Mouse (Mus musculus) CH12.LX (cell line): ENCODE data around the gene Ube2q1. TPM values are rescaled to one million over a fixed set of nuclear protein-coding genes. Genes with fewer than 3 reads are reported as not detected.

Source experiments
- DNase-seq: peaks from one replicate; pipeline ENCODE4 v3.0.0-alpha.2; 2013; ENCODE audit errors: extremely low read depth
- H3K27ac ChIP-seq: 2 replicates; pipeline ENCODE4 v1.5.1; 2012; ENCODE audit warnings: low read depth, mild to moderate bottlenecking, control low read depth, moderate library complexity; ENCODE audit not compliant: insufficient read depth
- H3K27me3 ChIP-seq: replicated peaks from 2 replicates; pipeline ENCODE3; 2012; ENCODE audit warnings: inconsistent platforms
- H3K36me3 ChIP-seq, 2 experiments: replicated peaks in 1 of 2; 2 replicates each; pipeline versions ENCODE3 to v1.6.1; 2012; ENCODE audit warnings: inconsistent platforms in 1 of 2, low read length in 1 of 2, mild to moderate bottlenecking in 1 of 2, mixed read lengths in 1 of 2, moderate library complexity in 1 of 2; ENCODE audit not compliant: control insufficient read depth in 1 of 2, insufficient read depth in 1 of 2
- H3K4me1 ChIP-seq, 2 experiments: 2 replicates each; pipeline ENCODE4 v1.6.1; 2012; ENCODE audit warnings: inconsistent platforms in 1 of 2, moderate library complexity in 1 of 2; ENCODE audit not compliant: insufficient read depth in 2 of 2, control insufficient read depth in 1 of 2
- H3K4me2 ChIP-seq: 2 replicates; pipeline ENCODE4 v1.6.1; 2012; ENCODE audit warnings: low read depth, mild to moderate bottlenecking, control low read depth; ENCODE audit not compliant: poor library complexity, insufficient read depth, severe bottlenecking
- H3K4me3 ChIP-seq, 3 experiments: fragments of 150-350 bp in 1 of 3; sonication (generic) in 1 of 3; replicated peaks in 1 of 3; 2 replicates each; pipeline versions ENCODE3 to v1.5.1; 2011 to 2012; ENCODE audit warnings: low read depth in 2 of 3, low read length in 2 of 3, mild to moderate bottlenecking in 2 of 3, moderate library complexity in 2 of 3, control low read depth in 1 of 3, improper control_type of control experiment in 1 of 3, inconsistent platforms in 1 of 3, mixed read lengths in 1 of 3; ENCODE audit not compliant: poor library complexity in 1 of 3
- H3K79me2 ChIP-seq: replicated peaks from 2 replicates; pipeline ENCODE4 v1.6.1; 2012; ENCODE audit warnings: mild to moderate bottlenecking, moderate library complexity; ENCODE audit not compliant: control insufficient read depth, poor library complexity, insufficient read depth, severe bottlenecking; ENCODE audit errors: extremely low read depth
- H3K9ac ChIP-seq: 2 replicates; pipeline ENCODE4 v1.6.1; 2012; ENCODE audit warnings: low read depth, mild to moderate bottlenecking, control low read depth, moderate library complexity; ENCODE audit not compliant: insufficient read depth
- H3K9me3 ChIP-seq: replicated peaks from 2 replicates; pipeline ENCODE3; 2012; ENCODE audit warnings: low read length, inconsistent platforms, mixed read lengths
- CHD1 ChIP-seq: IDR thresholded peaks from 2 replicates; pipeline ENCODE4 v1.6.1; 2012; ENCODE audit warnings: low read depth, low read length, improper control_type of control experiment, inconsistent platforms
- CTCF ChIP-seq, 2 experiments: IDR thresholded peaks in 1 of 2; conservative IDR thresholded peaks in 1 of 2; 2 replicates each; pipeline ENCODE4 v1.5.1; 2011 to 2012; ENCODE audit warnings: low read depth in 2 of 2, low read length in 2 of 2, improper control_type of control experiment in 1 of 2, inconsistent platforms in 1 of 2, mild to moderate bottlenecking in 1 of 2, moderate library complexity in 1 of 2
- ETS1 ChIP-seq: conservative IDR thresholded peaks from 2 replicates; pipeline ENCODE4 v1.6.1; 2012; ENCODE audit warnings: low read depth, mild to moderate bottlenecking, inconsistent platforms, low read length, improper control_type of control experiment, moderate library complexity
- HCFC1 ChIP-seq: IDR thresholded peaks from 2 replicates; pipeline ENCODE4 v1.6.1; 2012; ENCODE audit warnings: low read depth, mild to moderate bottlenecking, inconsistent platforms, low read length, improper control_type of control experiment
- IRF4 ChIP-seq: IDR thresholded peaks from 2 replicates; pipeline ENCODE4 v1.6.1; 2014; ENCODE audit warnings: low read depth, mild to moderate bottlenecking, inconsistent platforms, low read length, improper control_type of control experiment
- JUND ChIP-seq: conservative IDR thresholded peaks from 2 replicates; pipeline ENCODE4 v1.6.1; 2011; ENCODE audit warnings: low read depth, low read length, improper control_type of control experiment
- KAT2A ChIP-seq: IDR thresholded peaks from 2 replicates; pipeline ENCODE4 v1.6.1; 2012; ENCODE audit warnings: low read length, improper control_type of control experiment, inconsistent platforms; ENCODE audit not compliant: insufficient replicate concordance
- MAX ChIP-seq: IDR thresholded peaks from 2 replicates; pipeline ENCODE4 v1.6.1; 2011; ENCODE audit warnings: low read length, improper control_type of control experiment
- MAZ ChIP-seq: IDR thresholded peaks from 2 replicates; pipeline ENCODE4 v1.6.1; 2012; ENCODE audit warnings: low read depth, mild to moderate bottlenecking, inconsistent platforms, low read length, improper control_type of control experiment, moderate library complexity
- MEF2A ChIP-seq: IDR thresholded peaks from 2 replicates; pipeline ENCODE4 v1.6.1; 2014; ENCODE audit warnings: low read depth, mild to moderate bottlenecking, inconsistent platforms, low read length, improper control_type of control experiment, borderline replicate concordance
- MYC ChIP-seq: IDR thresholded peaks from 2 replicates; pipeline ENCODE4 v1.6.1; 2011; ENCODE audit warnings: low read depth, mild to moderate bottlenecking, improper control_type of control experiment, low read length
- NRF1 ChIP-seq: IDR thresholded peaks from 2 replicates; pipeline ENCODE4 v1.6.1; 2014; ENCODE audit warnings: low read depth, mild to moderate bottlenecking, inconsistent platforms, low read length, improper control_type of control experiment, moderate library complexity
- PAX5 ChIP-seq: IDR thresholded peaks from 2 replicates; pipeline ENCODE4 v1.6.1; 2012; ENCODE audit warnings: low read length, inconsistent platforms, mixed read lengths
- POLR2AphosphoS2 ChIP-seq: IDR thresholded peaks from 2 replicates; pipeline ENCODE4 v1.6.1; 2011; ENCODE audit warnings: low read depth, low read length, improper control_type of control experiment
- RAD21 ChIP-seq: IDR thresholded peaks from 2 replicates; pipeline ENCODE4 v1.6.1; 2011; ENCODE audit warnings: low read depth, mild to moderate bottlenecking, low read length, improper control_type of control experiment, moderate library complexity
- SIN3A ChIP-seq: IDR thresholded peaks from 2 replicates; pipeline ENCODE4 v1.6.1; 2012; ENCODE audit warnings: low read length, improper control_type of control experiment, inconsistent platforms
- SMC3 ChIP-seq: IDR thresholded peaks from 2 replicates; pipeline ENCODE4 v1.6.1; 2011; ENCODE audit warnings: low read depth, low read length, improper control_type of control experiment
- TBP ChIP-seq: conservative IDR thresholded peaks from 2 replicates; pipeline ENCODE4 v1.6.1; 2011; ENCODE audit warnings: low read depth, low read length, improper control_type of control experiment
- UBTF ChIP-seq: IDR thresholded peaks from 2 replicates; pipeline ENCODE4 v1.6.1; 2012; ENCODE audit warnings: low read depth, mild to moderate bottlenecking, inconsistent platforms, low read length, improper control_type of control experiment, moderate library complexity
- USF1 ChIP-seq: IDR thresholded peaks from 2 replicates; pipeline ENCODE4 v1.6.1; 2014; ENCODE audit warnings: low read depth, mild to moderate bottlenecking, inconsistent platforms, low read length, improper control_type of control experiment
- USF2 ChIP-seq: conservative IDR thresholded peaks from 2 replicates; pipeline ENCODE4 v1.6.1; 2011; ENCODE audit warnings: low read depth, low read length, improper control_type of control experiment
- ZC3H11A ChIP-seq: IDR thresholded peaks from 2 replicates; pipeline ENCODE4 v1.6.1; 2012; ENCODE audit warnings: low read depth, mild to moderate bottlenecking, inconsistent platforms, low read length, improper control_type of control experiment
- ZNF384 ChIP-seq: IDR thresholded peaks from 2 replicates; pipeline ENCODE4 v1.6.1; 2012; ENCODE audit warnings: low read depth, low read length, improper control_type of control experiment, inconsistent platforms
- dilution Hi-C: fragments of 300-500 bp; cut with MboI; formaldehyde crosslinking; loops from 2 replicates; pipeline ENCODE4 v1.14.3; 2020; ENCODE audit warnings: low sequenced_read_pairs; ENCODE audit not compliant: extremely low pct_unique_long_range_greater_than_20kb, extremely low pct_ligation_motif_present
- in situ Hi-C: fragments of 300-500 bp; cut with MboI; formaldehyde crosslinking; loops from 3 replicates; pipeline ENCODE4 v1.14.3; 2019; ENCODE audit warnings: low sequenced_read_pairs, low pct_ligation_motif_present, low pct_unique_long_range_greater_than_20kb, mixed read lengths
- polyA plus RNA-seq: library from polyadenylated mRNA; unstranded; fragments of >175 nt; gene quantifications from 2 replicates; pipeline ENCODE4 v1.2.1, GENCODE M21; 2012; ENCODE audit warnings: low read depth; ENCODE audit not compliant: insufficient read length
- total RNA-seq, 2 experiments: library from RNA; depleted of rRNA; stranded (reverse); fragments of 300-350 nt in 1 of 2; fragments of >200 nt in 1 of 2; gene quantifications; 2 replicates each; pipeline ENCODE4 v1.2.3; 2012 to 2014

The Ube2q1 gene
- total and polyA plus RNA-seq, 3 experiments, result 35.4 to 88.8 (median 59.4) TPM

DNA sequence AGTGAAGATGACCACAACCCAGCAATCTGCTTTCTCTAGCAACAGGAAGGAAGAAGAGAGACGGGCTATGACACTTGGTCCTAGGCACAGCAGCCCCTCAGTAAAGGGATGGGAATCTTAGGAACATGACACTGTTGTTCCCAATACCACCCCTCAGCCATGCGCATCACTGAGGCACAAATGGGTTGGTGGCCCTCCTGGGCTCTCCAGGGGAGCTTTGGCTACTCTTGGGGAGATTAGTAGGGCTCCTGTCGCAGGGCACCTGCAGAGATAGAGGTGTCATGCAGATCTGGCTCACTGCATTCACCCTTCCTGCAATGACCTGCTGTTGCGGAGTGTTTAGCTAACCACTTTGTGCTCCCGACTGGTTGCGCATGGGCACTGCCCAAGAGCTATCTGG lies 12.9 kb downstream of the Ube2q1 start:
- peaks cover 20 to 29% of the 10 kb centered on the region in 2 experiments for H3K36me3 ChIP-seq

DNA sequence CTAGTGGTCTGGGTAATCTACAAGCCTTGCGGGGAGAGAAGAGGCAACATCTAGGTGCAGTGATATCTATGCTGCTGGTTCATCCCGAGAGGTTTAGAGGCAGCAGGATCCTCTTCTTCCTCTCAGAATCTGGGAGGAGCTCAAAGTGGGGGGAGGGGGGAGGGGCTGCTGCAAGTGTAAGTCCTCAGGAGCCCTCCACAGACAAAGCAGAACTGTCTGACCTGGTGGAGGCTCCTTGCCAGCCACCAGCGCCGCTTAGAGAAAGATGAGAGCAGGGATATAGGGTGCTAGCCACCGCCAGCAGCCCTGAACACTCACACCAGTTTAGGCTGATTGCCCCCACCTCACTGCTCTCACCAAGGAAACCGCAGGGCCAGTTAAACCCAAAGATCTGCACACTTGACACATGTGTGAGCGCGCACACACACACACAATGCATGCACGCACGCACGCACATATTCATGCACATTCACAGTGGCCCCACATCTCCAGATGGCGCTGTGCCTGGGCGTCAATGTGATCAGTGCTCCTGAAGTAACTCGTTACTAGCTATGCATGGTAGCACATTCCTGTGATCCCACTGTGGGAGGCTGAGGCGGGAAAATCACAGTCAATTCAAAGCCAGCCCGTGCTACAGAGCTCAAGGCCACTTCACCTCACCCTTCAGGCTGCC lies 15.4 kb downstream of the Ube2q1 start:
- H3K4me2 ChIP-seq, result no peak overlapping the region
- H3K9me3 ChIP-seq, result peaks cover 2% of the 10 kb centered on the region
- H3K27ac ChIP-seq, result no peak overlapping the region
- no peak overlapping the region for H3K9ac ChIP-seq
- no peaks in the 10 kb centered on the region for H3K27me3 ChIP-seq
- H3K79me2 ChIP-seq, result no peaks in the 10 kb centered on the region
- H3K4me1 ChIP-seq, result peaks cover 2 to 30% of the 10 kb centered on the region in 2 experiments; a peak in 2 of 4 replicates
- H3K4me3 ChIP-seq, result no peak overlapping the region
- in situ Hi-C loops (loop anchor here (5.0 to 25.0 kb wide), 2 partner anchors 63 to 173 kb away; partner anchors contain the start of gene Atp8b2), dilution Hi-C loops (no loop called here)
- peaks cover 0 to 5% of the 10 kb centered on the region in 2 experiments for H3K36me3 ChIP-seq
- TF ChIP-seq SIN3A (no peak), JUND (no peak), RAD21 (no peak), CTCF (conservative IDR thresholded peaks at IDR 0.05 in 1 of 2, IDR thresholded peaks at IDR 0.05 in 1 of 2; ENCODE audit: low read depth in 2 of 2, low read length in 2 of 2) (peak in 1 of 2 experiments; percentile 14; a peak in 1 of 4 replicates), MAX (no peak)
- no peak for DNase-seq

More for the DNA sequence above, 12.9 kb downstream of the Ube2q1 start:
- no peak overlapping the region for H3K4me3 ChIP-seq
- H3K4me2 ChIP-seq, result no peak overlapping the region
- no peak for DNase-seq
- TF ChIP-seq ZC3H11A (no peak), MYC (no peak), UBTF (no peak), TBP (no peak), SMC3 (no peak), NRF1 (no peak), USF1 (no peak)
- H3K4me1 ChIP-seq, result peaks cover 2 to 30% of the 10 kb centered on the region in 2 experiments; a peak in 2 of 4 replicates
- no peaks in the 10 kb centered on the region for H3K9me3 ChIP-seq
- in situ Hi-C loops (loop anchor here (5.0 to 25.0 kb wide), 2 partner anchors 66 to 176 kb away; partner anchors contain the start of gene Atp8b2), dilution Hi-C loops (no loop called here)
- H3K9ac ChIP-seq, result no peak overlapping the region
- no peak overlapping the region for H3K27ac ChIP-seq
- no peaks in the 10 kb centered on the region for H3K27me3 ChIP-seq
- no peaks in the 10 kb centered on the region for H3K79me2 ChIP-seq

DNA sequence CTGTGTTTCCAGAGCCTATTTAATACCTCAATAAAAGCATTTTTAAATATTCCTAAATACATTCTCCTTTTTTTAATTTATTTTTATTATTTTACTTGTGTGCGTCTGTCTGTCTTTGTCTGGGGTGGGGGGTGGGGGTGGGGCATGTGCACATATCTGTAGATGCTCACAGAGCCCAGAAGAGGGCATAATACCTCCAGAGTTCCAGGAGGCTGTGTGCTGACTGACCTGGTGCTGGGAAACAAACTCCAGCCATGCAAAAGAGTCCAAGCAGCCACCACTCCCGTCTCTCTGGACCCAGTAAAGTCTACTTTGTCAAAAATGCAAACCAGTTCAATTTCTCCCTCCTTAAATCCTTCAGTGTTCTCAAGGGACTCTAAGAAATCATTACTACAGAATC lies 21.2 kb downstream of the Ube2q1 start:
- H3K4me3 ChIP-seq, result no peak overlapping the region
- DNase-seq, result no peak
- in situ Hi-C loops (loop anchor here (10.0 to 25.0 kb wide), 2 partner anchors 168 to 280 kb away; partner anchors contain the start of genes Atp8b2 and Tpm3), dilution Hi-C loops (no loop called here)
- peaks cover 2% of the 10 kb centered on the region for H3K9me3 ChIP-seq
- no peak for TF ChIP-seq NRF1
- no peak for TF ChIP-seq TBP
- TF ChIP-seq POLR2AphosphoS2, result no peak
- peak in 1 of 2 experiments; percentile 47; a peak in 2 of 4 replicates for TF ChIP-seq CTCF (conservative IDR thresholded peaks at IDR 0.05 in 1 of 2, IDR thresholded peaks at IDR 0.05 in 1 of 2; ENCODE audit: low read depth in 2 of 2, low read length in 2 of 2)
- TF ChIP-seq JUND, result no peak
- no peak for TF ChIP-seq KAT2A
- TF ChIP-seq ZC3H11A, result no peak
- TF ChIP-seq HCFC1, result no peak
- no peak for TF ChIP-seq ZNF384
- no peak for TF ChIP-seq MAZ
- TF ChIP-seq PAX5, result no peak
- TF ChIP-seq CHD1, result no peak
- no peak for TF ChIP-seq ETS1
- no peak for TF ChIP-seq IRF4
- TF ChIP-seq USF2, result no peak
- peak; percentile 26 for TF ChIP-seq SMC3
- TF ChIP-seq UBTF, result no peak
- TF ChIP-seq MEF2A, result no peak
- peak; percentile 33 for TF ChIP-seq RAD21
- no peak overlapping the region for H3K27ac ChIP-seq
- no peak overlapping the region for H3K9ac ChIP-seq
- H3K4me1 ChIP-seq, result peaks cover 3 to 21% of the 10 kb centered on the region in 2 experiments; a peak in 3 of 4 replicates
- H3K27me3 ChIP-seq, result no peaks in the 10 kb centered on the region
- no peak overlapping the region for H3K4me2 ChIP-seq
- no peaks in the 10 kb centered on the region for H3K79me2 ChIP-seq
- H3K36me3 ChIP-seq, result no peaks in the 10 kb centered on the region
